Mouse (Mus musculus) cerebellum, adult (tissue): ENCODE results near the gene Agpat3.

Experiments used
- ATAC-seq: cut with Nextera tagmentation; 2 replicates; pipeline ENCODE4 v1.9.2; 2017; ENCODE audit warnings: mild to moderate bottlenecking, moderate library complexity, mixed read lengths; ENCODE audit not compliant: insufficient number of reproducible peaks, low FRiP score, low TSS enrichment

Agpat3 gene

GRCm38 (mm10) chr10:78227875-78228559 is 124.3 kb downstream of the Agpat3 start:
- no peak for ATAC-seq

GRCm38 (mm10) chr10:78224136-78224535 is 128.2 kb downstream of the Agpat3 start:
- no peak for ATAC-seq

GRCm38 (mm10) chr10:78222908-78223307 is 129.4 kb downstream of the Agpat3 start:
- no peak for ATAC-seq

- ATAC-seq: no peak
These were observed 131.0 kb downstream of the Agpat3 start for GRCm38 (mm10) chr10:78221315-78221714.

- no peak for ATAC-seq
These were observed 132.8 kb downstream of the Agpat3 start for GRCm38 (mm10) chr10:78219528-78219927.
